Mouse (Mus musculus) left cerebral cortex, postnatal 4 days (tissue): ENCODE measurements around the gene Sgsm3. TPM values are rescaled to one million over a fixed set of nuclear protein-coding genes. Genes with fewer than 3 reads are reported as not detected.

Experiments
- DNase-seq: peaks from one replicate; pipeline ENCODE4 v3.0.0-alpha.2; 2022
- intact Hi-C: fragments of 180-260 bp; cut with DNase I; formaldehyde crosslinking; loops from one replicate; pipeline ENCODE4 v1.15.1; 2025
- microRNA-seq: library from miRNA; unstranded; fragments of <30 nt; microRNA quantifications from one replicate; pipeline ENCODE4 v1.2.0, GENCODE M21; 2022
- total RNA-seq, 2 experiments: library from RNA; stranded (reverse); gene quantifications; 2 replicates each; pipeline ENCODE4 v1.2.3; 2021

The Sgsm3 gene
- total RNA-seq, 2 experiments from 2014 or later: 81.3 to 93.4 TPM

GRCm38 (mm10) chr15:81055488-81055887 lies 77.9 kb downstream of the Sgsm3 start:
- no peak for DNase-seq
- intact Hi-C loops: no loop called here

- DNase-seq: no peak
- intact Hi-C loops: no loop called here
Measured at GRCm38 (mm10) chr15:81057736-81058135, 80.2 kb downstream of the Sgsm3 start.

DNA sequence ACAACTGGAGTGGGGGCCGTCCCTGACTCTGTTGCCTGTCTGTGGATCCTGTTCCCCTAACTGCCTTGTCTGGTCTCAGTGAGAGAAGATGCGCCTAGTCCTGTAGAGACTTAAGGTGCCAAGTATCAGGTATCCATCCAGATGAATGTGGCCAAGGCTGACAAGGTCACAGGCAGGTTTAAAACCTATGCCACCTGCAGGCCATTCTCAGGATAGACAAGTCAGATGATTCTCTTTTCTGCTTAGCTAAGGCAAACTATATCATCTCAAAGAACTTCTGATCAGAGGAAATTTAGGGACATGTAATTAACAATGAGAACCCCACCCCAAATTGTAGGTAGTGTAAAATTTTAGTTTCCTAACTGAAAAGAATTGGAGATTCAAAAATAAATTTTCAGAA lies 83.4 kb downstream of the Sgsm3 start:
- intact Hi-C loops: no loop called here
- DNase-seq: no peak

Small RNAs within 50 kb of the gene (microRNA-seq; reads per million reads assigned to microRNA genes)
- 8.4 reads per million, percentile 22 among the genes with 10 or more reads in this experiment for gene Mir5113

Other genes starting within 250 kb of the Sgsm3 start
- gene Adsl, start 29.3 kb upstream of the Sgsm3 start, total RNA-seq: 10 to 100 TPM; 44.2 to 44.3 TPM
- gene Mrtfa, start 213.0 kb downstream of the Sgsm3 start, total RNA-seq: 10 to 100 TPM; 47.5 to 51.0 TPM